Mouse (Mus musculus): ENCODE data around the gene Rfk. TPM values are rescaled to one million over a fixed set of nuclear protein-coding genes. Genes with fewer than 3 reads are reported as not detected.

Gene Rfk
- polyA plus RNA-seq, 1 experiment from 2014 or later = 91.9 TPM

- in situ Hi-C loops (cut with MboI; ENCODE audit: low pct_unique_long_range_greater_than_20kb) = no loop called here
- POLR2A ChIA-PET = interaction anchor here (0.6 kb wide), 1 partner anchor 8 kb away, joined by 3 read pairs; no protein-coding TSS in a partner anchor
- no peak for TF ChIP-seq CTCF (IDR thresholded peaks at IDR 0.05)
- CTCF ChIA-PET = interaction anchor here (0.8 kb wide), 1 partner anchor 9 kb away, joined by 3 read pairs; no protein-coding TSS in a partner anchor
- DNase-seq (ENCODE audit: low read depth, low spot score) (no peak), ATAC-seq (no peak)
- H3K27me3 ChIP-seq = no peaks in the 10 kb centered on the region
Measured at GRCm38 (mm10) chr19:17406823-17407222, 13.0 kb downstream of the Rfk start.

GRCm38 (mm10) chr19:17408591-17408990, 14.7 kb downstream of the Rfk start:
- DNase-seq (ENCODE audit: low read depth, low spot score) (no peak), ATAC-seq (no peak)
- in situ Hi-C loops (cut with MboI; ENCODE audit: low pct_unique_long_range_greater_than_20kb) = no loop called here
- ChIA-PET CTCF (no interaction called here), POLR2A (interaction anchor here (0.7 kb wide), 2 partner anchors 338 to 1444 kb away, joined by 3 to 5 read pairs; no protein-coding TSS in a partner anchor)
- no peaks in the 10 kb centered on the region for H3K27me3 ChIP-seq
- no peak for TF ChIP-seq CTCF (IDR thresholded peaks at IDR 0.05)

GRCm38 (mm10) chr19:17409351-17409750, 15.5 kb downstream of the Rfk start:
- in situ Hi-C loops (cut with MboI; ENCODE audit: low pct_unique_long_range_greater_than_20kb) = no loop called here
- POLR2A ChIA-PET = interaction anchor here (0.7 kb wide), 1 partner anchor 1445 kb away, joined by 3 read pairs; no protein-coding TSS in a partner anchor

GRCm38 (mm10) chr19:17410465-17411065, 16.7 kb downstream of the Rfk start:
- POLR2A ChIA-PET = no interaction called here
- CTCF ChIA-PET = no interaction called here
- peaks cover 8% of the 10 kb centered on the region for H3K27me3 ChIP-seq
- DNase-seq (ENCODE audit: low read depth, low spot score) = no peak
- in situ Hi-C loops (cut with MboI; ENCODE audit: low pct_unique_long_range_greater_than_20kb) = no loop called here
- no peak for TF ChIP-seq CTCF (IDR thresholded peaks at IDR 0.05)
- no peak for ATAC-seq

More at GRCm38 (mm10) chr19:17409351-17409750, 15.5 kb downstream of the Rfk start:
- CTCF ChIA-PET = no interaction called here
- no peak for DNase-seq (ENCODE audit: low read depth, low spot score)
- H3K27me3 ChIP-seq = no peaks in the 10 kb centered on the region
- ATAC-seq = no peak
- TF ChIP-seq CTCF (IDR thresholded peaks at IDR 0.05) = no peak

GRCm38 (mm10) chr19:17412915-17413459, 19.1 kb downstream of the Rfk start:
- in situ Hi-C loops (cut with MboI; ENCODE audit: low pct_unique_long_range_greater_than_20kb) = no loop called here
- no peak for ATAC-seq
- ChIA-PET CTCF (no interaction called here), POLR2A (interaction anchor here (0.6 kb wide), 1 partner anchor 19 kb away, joined by 5 read pairs; no protein-coding TSS in a partner anchor)
- no peak for TF ChIP-seq CTCF (IDR thresholded peaks at IDR 0.05)
- peaks cover 13% of the 10 kb centered on the region for H3K27me3 ChIP-seq
- DNase-seq (ENCODE audit: low read depth, low spot score) = no peak

GRCm38 (mm10) chr19:17417855-17418254, 24.0 kb downstream of the Rfk start:
- ATAC-seq (no peak), DNase-seq (ENCODE audit: low read depth, low spot score) (no peak)
- ChIA-PET POLR2A (interaction anchor here (0.6 kb wide), 1 partner anchor 1919 kb away, joined by 4 read pairs; no protein-coding TSS in a partner anchor), CTCF (no interaction called here)
- in situ Hi-C loops (cut with MboI; ENCODE audit: low pct_unique_long_range_greater_than_20kb) = no loop called here
- no peak for TF ChIP-seq CTCF (IDR thresholded peaks at IDR 0.05)
- peaks cover 18% of the 10 kb centered on the region for H3K27me3 ChIP-seq

GRCm38 (mm10) chr19:17423306-17423705, 29.5 kb downstream of the Rfk start:
- DNase-seq (ENCODE audit: low read depth, low spot score) (no peak), ATAC-seq (no peak)
- in situ Hi-C loops (cut with MboI; ENCODE audit: low pct_unique_long_range_greater_than_20kb) = no loop called here
- no peak for TF ChIP-seq CTCF (IDR thresholded peaks at IDR 0.05)
- peaks cover 14% of the 10 kb centered on the region for H3K27me3 ChIP-seq
- POLR2A ChIA-PET = no interaction called here
- CTCF ChIA-PET = no interaction called here

GRCm38 (mm10) chr19:17427824-17428560, 34.1 kb downstream of the Rfk start:
- POLR2A ChIA-PET = no interaction called here
- CTCF ChIA-PET = interaction anchor here (0.8 kb wide), 1 partner anchor 10 kb away, joined by 3 read pairs; no protein-coding TSS in a partner anchor

GRCm38 (mm10) chr19:17428561-17428914, 34.7 kb downstream of the Rfk start:
- H3K27me3 ChIP-seq = peaks cover 13% of the 10 kb centered on the region
- in situ Hi-C loops (cut with MboI; ENCODE audit: low pct_unique_long_range_greater_than_20kb) = no loop called here
- CTCF ChIA-PET = no interaction called here
- no peak for DNase-seq (ENCODE audit: low read depth, low spot score)
- no peak for ATAC-seq
- POLR2A ChIA-PET = no interaction called here
- no peak for TF ChIP-seq CTCF (IDR thresholded peaks at IDR 0.05)

More at GRCm38 (mm10) chr19:17427824-17428560, 34.1 kb downstream of the Rfk start:
- peaks cover 13% of the 10 kb centered on the region for H3K27me3 ChIP-seq
- no peak for ATAC-seq
- no peak for TF ChIP-seq CTCF (IDR thresholded peaks at IDR 0.05)
- DNase-seq (ENCODE audit: low read depth, low spot score) = no peak
- in situ Hi-C loops (cut with MboI; ENCODE audit: low pct_unique_long_range_greater_than_20kb) = no loop called here

- in situ Hi-C loops (cut with MboI; ENCODE audit: low pct_unique_long_range_greater_than_20kb) = no loop called here
- CTCF ChIA-PET = no interaction called here
Measured at GRCm38 (mm10) chr19:17436651-17437050, 42.8 kb downstream of the Rfk start.

More at GRCm38 (mm10) chr19:17436651-17437050, 42.8 kb downstream of the Rfk start:
- no peak for TF ChIP-seq CTCF (IDR thresholded peaks at IDR 0.05)
- ATAC-seq (no peak), DNase-seq (ENCODE audit: low read depth, low spot score) (no peak)
- POLR2A ChIA-PET = no interaction called here
- peaks cover 2% of the 10 kb centered on the region for H3K27me3 ChIP-seq
